Mouse (Mus musculus) limb, embryonic 15.5 days (tissue): ENCODE results near the gene Tsnaxip1. TPM values are rescaled to one million over a fixed set of nuclear protein-coding genes. Genes with fewer than 3 reads are reported as not detected.

Source experiments
- ATAC-seq: fragments of 200-750 bp; cut with Nextera tagmentation; 2 replicates; pipeline ENCODE4 v1.8.0; 2017; ENCODE audit warnings: low read depth, moderate TSS enrichment; ENCODE audit not compliant: insufficient number of reproducible peaks, low FRiP score, low TSS enrichment
- H3K27ac ChIP-seq: fragments of 300-500 bp; sonication (generic); 2 replicates; pipeline ENCODE4 v1.5.1; 2015; ENCODE audit warnings: moderate library complexity, mild to moderate bottlenecking, inconsistent platforms
- H3K27me3 ChIP-seq: fragments of 300-500 bp; sonication (generic); 2 replicates; pipeline ENCODE4 v1.6.1; 2015; ENCODE audit warnings: inconsistent platforms
- H3K36me3 ChIP-seq: fragments of 300-500 bp; sonication (generic); 2 replicates; pipeline ENCODE4 v1.6.1; 2015; ENCODE audit warnings: inconsistent platforms
- H3K4me1 ChIP-seq: fragments of 300-500 bp; sonication (generic); 2 replicates; pipeline ENCODE4 v1.6.1; 2015; ENCODE audit warnings: inconsistent platforms
- H3K4me2 ChIP-seq: fragments of 300-500 bp; sonication (generic); 2 replicates; pipeline ENCODE4 v1.6.1; 2015; ENCODE audit warnings: mild to moderate bottlenecking, inconsistent platforms
- H3K4me3 ChIP-seq: fragments of 300-500 bp; sonication (generic); 2 replicates; pipeline ENCODE4 v1.5.1; 2015; ENCODE audit warnings: mild to moderate bottlenecking, inconsistent platforms
- H3K9ac ChIP-seq: fragments of 300-500 bp; sonication (generic); 2 replicates; pipeline ENCODE4 v1.6.1; 2015; ENCODE audit warnings: inconsistent platforms
- H3K9me3 ChIP-seq: fragments of 300-500 bp; sonication (generic); 2 replicates; pipeline ENCODE4 v1.6.1; 2016; ENCODE audit warnings: inconsistent platforms
- WGBS: fragments of 180-500 bp; shearing (Covaris S2); methylation state at CpG from one replicate; pipeline ENCODE4 v1.1.7; 2015; 5-methylcytosine and 5-hydroxymethylcytosine counted together
- polyA plus RNA-seq: library from polyadenylated mRNA; unstranded; fragments of >200 nt; fragmentation: Nextera tagmentation; extraction: Ambion mirVana; gene quantifications from 2 replicates; pipeline ENCODE4 v1.2.1, GENCODE M21; 2015

Tsnaxip1 gene
- polyA plus RNA-seq, 1 experiment from 2014 or later: 0.28 TPM

- peaks cover 13% of the 10 kb centered on the region for H3K36me3 ChIP-seq
These were observed 26.2 kb upstream of the Tsnaxip1 start for GRCm38 (mm10) chr8:105801153-105801904.

GRCm38 (mm10) chr8:105804797-105805196, 22.7 kb upstream of the Tsnaxip1 start:
- Histone ChIP-seq H3K9me3 (no peaks in the 10 kb centered on the region), H3K9ac (no peak overlapping the region), H3K4me2 (no peak overlapping the region), H3K27me3 (no peaks in the 10 kb centered on the region), H3K27ac (no peak overlapping the region), H3K4me3 (no peak overlapping the region), H3K36me3 (peaks cover 13% of the 10 kb centered on the region), H3K4me1 (no peaks in the 10 kb centered on the region)
- no peak for ATAC-seq
- WGBS: 91% methylated on average over 7 of the region's 7 CpGs

More at GRCm38 (mm10) chr8:105801153-105801904, 26.2 kb upstream of the Tsnaxip1 start:
- Histone ChIP-seq H3K4me1 (peaks cover 13% of the 10 kb centered on the region), H3K4me3 (no peak overlapping the region), H3K4me2 (no peak overlapping the region), H3K9me3 (no peaks in the 10 kb centered on the region), H3K9ac (no peak overlapping the region), H3K27ac (no peak overlapping the region), H3K27me3 (no peaks in the 10 kb centered on the region)
- 88% methylated on average over 6 of the region's 6 CpGs for WGBS
- ATAC-seq: no peak

- no peak overlapping the region for H3K4me2 ChIP-seq
- peaks cover 3% of the 10 kb centered on the region; the same call in 1 of the 2 replicates for H3K4me1 ChIP-seq
- no peaks in the 10 kb centered on the region for H3K9me3 ChIP-seq
- no peak for ATAC-seq
- H3K36me3 ChIP-seq: peaks cover 15% of the 10 kb centered on the region
- no peak overlapping the region for H3K27ac ChIP-seq
- no peak overlapping the region for H3K9ac ChIP-seq
- WGBS: 76% methylated on average over 3 of the region's 3 CpGs
- H3K4me3 ChIP-seq: no peak overlapping the region
- H3K27me3 ChIP-seq: no peaks in the 10 kb centered on the region
These were observed 22.2 kb upstream of the Tsnaxip1 start for GRCm38 (mm10) chr8:105805346-105805745.

GRCm38 (mm10) chr8:105805964-105806363, 21.6 kb upstream of the Tsnaxip1 start:
- Histone ChIP-seq H3K4me3 (no peak overlapping the region), H3K9ac (no peak overlapping the region), H3K4me1 (peaks cover 5% of the 10 kb centered on the region; the same call in 1 of the 2 replicates), H3K27me3 (no peaks in the 10 kb centered on the region), H3K9me3 (no peaks in the 10 kb centered on the region), H3K27ac (no peak overlapping the region), H3K36me3 (peaks cover 19% of the 10 kb centered on the region), H3K4me2 (no peak overlapping the region)
- no peak for ATAC-seq
- 60% methylated on average over 1 of the region's 1 CpGs for WGBS

- peaks cover 35% of the 10 kb centered on the region for H3K36me3 ChIP-seq
These were observed 19.8 kb upstream of the Tsnaxip1 start for GRCm38 (mm10) chr8:105807766-105808165.

GRCm38 (mm10) chr8:105808480-105808879, 19.1 kb upstream of the Tsnaxip1 start:
- Histone ChIP-seq H3K9ac (no peak overlapping the region), H3K27me3 (no peaks in the 10 kb centered on the region), H3K36me3 (peaks cover 35% of the 10 kb centered on the region), H3K4me2 (no peak overlapping the region), H3K27ac (no peak overlapping the region), H3K9me3 (no peaks in the 10 kb centered on the region), H3K4me3 (no peak overlapping the region), H3K4me1 (peaks cover 5% of the 10 kb centered on the region; the same call in 1 of the 2 replicates)
- WGBS: 91% methylated on average over 2 of the region's 2 CpGs
- no peak for ATAC-seq

More at GRCm38 (mm10) chr8:105807766-105808165, 19.8 kb upstream of the Tsnaxip1 start:
- no peak for ATAC-seq
- Histone ChIP-seq H3K4me3 (no peak overlapping the region), H3K27me3 (no peaks in the 10 kb centered on the region), H3K4me1 (peaks cover 5% of the 10 kb centered on the region; the same call in 1 of the 2 replicates), H3K9ac (no peak overlapping the region), H3K4me2 (no peak overlapping the region), H3K9me3 (no peaks in the 10 kb centered on the region), H3K27ac (no peak overlapping the region)
- WGBS: 83% methylated on average over 5 of the region's 5 CpGs

- Histone ChIP-seq H3K4me2 (no peak overlapping the region), H3K27me3 (no peaks in the 10 kb centered on the region), H3K9me3 (no peaks in the 10 kb centered on the region), H3K4me1 (peaks cover 5% of the 10 kb centered on the region; the same call in 1 of the 2 replicates), H3K36me3 (peaks cover 23% of the 10 kb centered on the region), H3K9ac (no peak overlapping the region), H3K4me3 (no peak overlapping the region), H3K27ac (no peak overlapping the region)
- no peak for ATAC-seq
- WGBS: 83% methylated on average over 6 of the region's 6 CpGs
These were observed 17.2 kb upstream of the Tsnaxip1 start for GRCm38 (mm10) chr8:105810245-105810786.

GRCm38 (mm10) chr8:105811061-105811460, 16.5 kb upstream of the Tsnaxip1 start:
- WGBS: 93% methylated on average over 10 of the region's 10 CpGs
- H3K27me3 ChIP-seq: no peaks in the 10 kb centered on the region
- no peak overlapping the region for H3K4me2 ChIP-seq
- no peaks in the 10 kb centered on the region for H3K9me3 ChIP-seq
- H3K4me1 ChIP-seq: peaks cover 5% of the 10 kb centered on the region; the same call in 1 of the 2 replicates
- peaks cover 22% of the 10 kb centered on the region for H3K36me3 ChIP-seq
- H3K9ac ChIP-seq: no peak overlapping the region
- H3K27ac ChIP-seq: no peak overlapping the region
- no peak for ATAC-seq
- no peak overlapping the region for H3K4me3 ChIP-seq

- H3K27me3 ChIP-seq: no peaks in the 10 kb centered on the region
- no peak overlapping the region for H3K27ac ChIP-seq
- no peak overlapping the region for H3K9ac ChIP-seq
- H3K9me3 ChIP-seq: no peaks in the 10 kb centered on the region
- H3K4me2 ChIP-seq: no peak overlapping the region
- no peak overlapping the region for H3K4me3 ChIP-seq
- peaks cover 5% of the 10 kb centered on the region; the same call in 1 of the 2 replicates for H3K4me1 ChIP-seq
- H3K36me3 ChIP-seq: peaks cover 22% of the 10 kb centered on the region
- no peak for ATAC-seq
- 75% methylated on average over 3 of the region's 3 CpGs for WGBS
These were observed 16.0 kb upstream of the Tsnaxip1 start for GRCm38 (mm10) chr8:105811543-105811942.

- Histone ChIP-seq H3K9ac (no peak overlapping the region), H3K27ac (no peak overlapping the region), H3K27me3 (no peaks in the 10 kb centered on the region), H3K4me3 (no peak overlapping the region), H3K36me3 (peaks cover 22% of the 10 kb centered on the region), H3K4me1 (peaks cover 5% of the 10 kb centered on the region; the same call in 1 of the 2 replicates), H3K9me3 (no peaks in the 10 kb centered on the region), H3K4me2 (no peak overlapping the region)
- 86% methylated on average over 5 of the region's 5 CpGs for whole genome bisulfite sequencing
- no peak for ATAC-seq
These were observed 15.0 kb upstream of the Tsnaxip1 start for GRCm38 (mm10) chr8:105812511-105812910.

GRCm38 (mm10) chr8:105813241-105813640, 14.3 kb upstream of the Tsnaxip1 start:
- Histone ChIP-seq H3K9ac (no peak overlapping the region), H3K27me3 (no peaks in the 10 kb centered on the region), H3K27ac (no peak overlapping the region), H3K4me3 (no peak overlapping the region), H3K4me2 (no peak overlapping the region), H3K36me3 (peaks cover 22% of the 10 kb centered on the region), H3K9me3 (no peaks in the 10 kb centered on the region), H3K4me1 (peaks cover 5% of the 10 kb centered on the region; the same call in 1 of the 2 replicates)
- WGBS: 94% methylated on average over 6 of the region's 6 CpGs
- ATAC-seq: no peak

GRCm38 (mm10) chr8:105819659-105820058, 7.9 kb upstream of the Tsnaxip1 start:
- whole genome bisulfite sequencing: 91% methylated on average over 3 of the region's 3 CpGs
- ATAC-seq: no peak
- peaks cover 40% of the 10 kb centered on the region for H3K36me3 ChIP-seq
- no peak overlapping the region for H3K4me2 ChIP-seq
- H3K27me3 ChIP-seq: no peaks in the 10 kb centered on the region
- H3K9ac ChIP-seq: no peak overlapping the region
- H3K4me1 ChIP-seq: no peaks in the 10 kb centered on the region
- H3K4me3 ChIP-seq: no peak overlapping the region
- H3K9me3 ChIP-seq: no peaks in the 10 kb centered on the region
- H3K27ac ChIP-seq: no peak overlapping the region
